Mouse (Mus musculus): ENCODE data around the gene Usp24. TPM values are rescaled to one million over a fixed set of nuclear protein-coding genes. Genes with fewer than 3 reads are reported as not detected.

Usp24 gene
- polyA plus RNA-seq, 1 experiment from 2014 or later, result 6.9 TPM

DNA sequence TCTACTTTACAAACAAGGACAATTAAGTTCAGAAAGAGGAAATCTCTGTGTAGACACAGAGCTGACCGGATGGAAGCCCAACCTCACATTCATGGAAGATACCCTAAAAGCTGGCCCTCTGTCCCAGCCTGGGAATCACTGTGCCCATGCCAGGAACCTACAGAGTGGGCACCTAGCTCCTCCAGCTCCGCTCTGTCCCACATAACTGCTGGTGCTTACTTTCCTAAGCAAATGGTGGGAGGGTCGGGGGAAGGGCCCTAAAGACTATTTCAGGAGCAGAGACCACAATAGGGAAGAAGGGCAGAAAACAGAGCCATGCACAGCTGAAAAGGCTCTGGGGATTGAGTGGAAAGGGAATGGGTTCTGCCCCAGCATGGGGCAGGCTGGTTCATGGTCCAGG lies 164.5 kb downstream of the Usp24 start:
- ATAC-seq (ENCODE audit: low FRiP score), result no peak
- Histone ChIP-seq H3K9me3 (no peaks in the 10 kb centered on the region), H3K9ac (no peak overlapping the region), H3K4me2 (no peak overlapping the region), H3K36me3 (no peaks in the 10 kb centered on the region), H3K27me3 (peaks cover 14% of the 10 kb centered on the region; the same call in 1 of the 2 replicates), H3K4me1 (replicated peaks) (peaks cover 6% of the 10 kb centered on the region), H3K27ac (no peak overlapping the region), H3K4me3 (no peak overlapping the region)
- 69% methylated on average over 3 of the region's 3 CpGs for WGBS

- Histone ChIP-seq H3K27ac (no peak overlapping the region), H3K4me2 (no peak overlapping the region), H3K9me3 (no peaks in the 10 kb centered on the region), H3K4me1 (replicated peaks) (peaks cover 6% of the 10 kb centered on the region), H3K4me3 (no peak overlapping the region), H3K27me3 (peaks cover 14% of the 10 kb centered on the region; the same call in 1 of the 2 replicates), H3K36me3 (no peaks in the 10 kb centered on the region), H3K9ac (no peak overlapping the region)
- ATAC-seq (ENCODE audit: low FRiP score), result no peak
- WGBS, result 41% methylated on average over 7 of the region's 7 CpGs
These were observed 167.3 kb downstream of the Usp24 start for GRCm38 (mm10) chr4:106483215-106483727.

GRCm38 (mm10) chr4:106483831-106484230 lies 167.8 kb downstream of the Usp24 start:
- ATAC-seq (ENCODE audit: low FRiP score), result no peak
- Histone ChIP-seq H3K27me3 (peaks cover 14% of the 10 kb centered on the region; the same call in 1 of the 2 replicates), H3K36me3 (no peaks in the 10 kb centered on the region), H3K4me1 (replicated peaks) (peaks cover 6% of the 10 kb centered on the region), H3K4me3 (no peak overlapping the region), H3K27ac (no peak overlapping the region), H3K9me3 (no peaks in the 10 kb centered on the region), H3K9ac (no peak overlapping the region), H3K4me2 (no peak overlapping the region)
- WGBS, result 87% methylated on average over 1 of the region's 1 CpGs

GRCm38 (mm10) chr4:106490620-106491019 lies 174.6 kb downstream of the Usp24 start:
- Histone ChIP-seq H3K27ac (no peak overlapping the region), H3K4me1 (replicated peaks) (no peaks in the 10 kb centered on the region; the same call in 1 of the 2 replicates), H3K4me2 (no peak overlapping the region), H3K9ac (no peak overlapping the region), H3K36me3 (no peaks in the 10 kb centered on the region), H3K27me3 (no peaks in the 10 kb centered on the region), H3K9me3 (no peaks in the 10 kb centered on the region), H3K4me3 (no peak overlapping the region)
- ATAC-seq (ENCODE audit: low FRiP score), result no peak
- WGBS, result 70% methylated on average over 4 of the region's 4 CpGs

Other genes starting within 250 kb of the Usp24 start
- 1.3 and 1.6 TPM in 2 replicates for gene Pcsk9, start 148.1 kb downstream of the Usp24 start, polyA plus RNA-seq (2015; fragmentation: Nextera tagmentation; extraction: Ambion mirVana)
- not detected in 2 replicates for gene Bsnd, start 176.1 kb downstream of the Usp24 start, polyA plus RNA-seq (2015; fragmentation: Nextera tagmentation; extraction: Ambion mirVana)
- 6.3 and 6.5 TPM in 2 replicates for gene Dhcr24, start 244.8 kb downstream of the Usp24 start, polyA plus RNA-seq (2015; fragmentation: Nextera tagmentation; extraction: Ambion mirVana)